Mouse (Mus musculus) NIH3T3 (cell line): Measurements from ENCODE around the gene Capza2.

Source experiments
- DNase-seq: peaks from one replicate; pipeline ENCODE4 v3.0.0-alpha.2; 2012; ENCODE audit warnings: low read depth

The Capza2 gene

DNA sequence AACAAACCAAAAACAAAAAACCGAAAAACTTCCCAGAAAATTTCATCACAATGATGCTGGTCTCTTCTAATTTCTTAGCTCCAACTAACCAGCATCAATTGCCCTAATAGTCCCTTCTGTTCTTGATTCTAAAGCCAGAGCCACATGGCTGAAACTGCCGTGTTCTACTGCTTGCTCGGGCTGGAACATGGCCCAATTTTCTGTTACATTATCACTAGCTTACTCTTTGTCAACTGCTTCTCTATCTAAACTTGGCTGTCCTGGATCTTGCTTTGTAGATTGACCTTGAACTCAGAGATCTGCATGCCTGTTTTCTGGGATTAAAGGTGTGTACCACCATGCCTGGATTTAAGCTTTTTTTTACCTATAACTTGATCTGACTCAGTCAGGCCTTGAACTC, 69.9 kb downstream of the Capza2 start:
- DNase-seq = no peak
